Mouse (Mus musculus): ENCODE measurements around the gene Itln1. TPM values are rescaled to one million over a fixed set of nuclear protein-coding genes. Genes with fewer than 3 reads are reported as not detected.

The Itln1 gene
- total RNA-seq, 2 experiments from 2014 or later = not detected

- intact Hi-C loops (cut with DNase I) = no loop called here
- DNase-seq (ENCODE audit: extremely low spot score in 1 of 2, low spot score in 2 of 2) = no peak
Measured at GRCm38 (mm10) chr1:171531367-171531766, 3.7 kb downstream of the Itln1 start.

- intact Hi-C loops (cut with DNase I) = no loop called here
Measured at GRCm38 (mm10) chr1:171515557-171515956, 19.5 kb downstream of the Itln1 start.

GRCm38 (mm10) chr1:171515039-171515438 lies 20.1 kb downstream of the Itln1 start:
- DNase-seq (ENCODE audit: extremely low spot score in 1 of 2, low spot score in 2 of 2) = no peak
- intact Hi-C loops (cut with DNase I) = no loop called here

More at GRCm38 (mm10) chr1:171515557-171515956, 19.5 kb downstream of the Itln1 start:
- no peak for DNase-seq (ENCODE audit: extremely low spot score in 1 of 2, low spot score in 2 of 2)

GRCm38 (mm10) chr1:171513760-171514159 lies 21.3 kb downstream of the Itln1 start:
- DNase-seq (ENCODE audit: extremely low spot score in 1 of 2, low spot score in 2 of 2) = no peak
- intact Hi-C loops (cut with DNase I) = no loop called here

- intact Hi-C loops (cut with DNase I) = no loop called here
- no peak for DNase-seq (ENCODE audit: extremely low spot score in 1 of 2, low spot score in 2 of 2)
Measured at GRCm38 (mm10) chr1:171513234-171513633, 21.9 kb downstream of the Itln1 start.

- DNase-seq (ENCODE audit: extremely low spot score in 1 of 2, low spot score in 2 of 2) = no peak
- intact Hi-C loops (cut with DNase I) = loop anchor here (5.0 kb wide), 2 partner anchors 63 to 153 kb away; no protein-coding TSS in a partner anchor
Measured at GRCm38 (mm10) chr1:171504586-171504985, 30.5 kb downstream of the Itln1 start.

- DNase-seq (ENCODE audit: extremely low spot score in 1 of 2, low spot score in 2 of 2) = peak; percentile 36 to 64
- intact Hi-C loops (cut with DNase I) = loop anchor here (5.0 kb wide), 2 partner anchors 64 to 154 kb away; no protein-coding TSS in a partner anchor
Measured at GRCm38 (mm10) chr1:171503592-171504291, 31.4 kb downstream of the Itln1 start.

- peak; percentile 93 to 95 for DNase-seq (ENCODE audit: extremely low spot score in 1 of 2, low spot score in 2 of 2)
- intact Hi-C loops (cut with DNase I) = loop anchor here (5.0 kb wide), 2 partner anchors 64 to 154 kb away; no protein-coding TSS in a partner anchor
Measured at GRCm38 (mm10) chr1:171503250-171503591, 31.9 kb downstream of the Itln1 start, which contains the start of gene Alyref2. Gene Alyref2 (plus strand): TSS chr1:171503478.

GRCm38 (mm10) chr1:171502388-171503249 lies 32.5 kb downstream of the Itln1 start:
- peak; percentile 55 to 67 for DNase-seq (ENCODE audit: extremely low spot score in 1 of 2, low spot score in 2 of 2)
- intact Hi-C loops (cut with DNase I) = loop anchor here (5.0 kb wide), 2 partner anchors 65 to 155 kb away; no protein-coding TSS in a partner anchor

- intact Hi-C loops (cut with DNase I) = loop anchor here (5.0 kb wide), 2 partner anchors 66 to 156 kb away; no protein-coding TSS in a partner anchor
- DNase-seq (ENCODE audit: extremely low spot score in 1 of 2, low spot score in 2 of 2) = no peak
Measured at GRCm38 (mm10) chr1:171501636-171502080, 33.4 kb downstream of the Itln1 start.

- intact Hi-C loops (cut with DNase I) = loop anchor here (5.0 kb wide), 2 partner anchors 66 to 156 kb away; no protein-coding TSS in a partner anchor
- no peak for DNase-seq (ENCODE audit: extremely low spot score in 1 of 2, low spot score in 2 of 2)
Measured at GRCm38 (mm10) chr1:171501016-171501610, 34.0 kb downstream of the Itln1 start.

GRCm38 (mm10) chr1:171499856-171500255 lies 35.2 kb downstream of the Itln1 start:
- intact Hi-C loops (cut with DNase I) = loop anchor here (5.0 kb wide), 2 partner anchors 67 to 157 kb away; no protein-coding TSS in a partner anchor
- no peak for DNase-seq (ENCODE audit: extremely low spot score in 1 of 2, low spot score in 2 of 2)

- no peak for DNase-seq (ENCODE audit: extremely low spot score in 1 of 2, low spot score in 2 of 2)
- intact Hi-C loops (cut with DNase I) = no loop called here
Measured at GRCm38 (mm10) chr1:171495371-171495770, 39.7 kb downstream of the Itln1 start.

GRCm38 (mm10) chr1:171494241-171494640 lies 40.9 kb downstream of the Itln1 start:
- intact Hi-C loops (cut with DNase I) = loop anchor here (5.0 kb wide), 1 partner anchor 132 kb away; the partner anchor contains the start of gene Klhdc9
- DNase-seq (ENCODE audit: extremely low spot score in 1 of 2, low spot score in 2 of 2) = no peak

GRCm38 (mm10) chr1:171478968-171479367 lies 56.1 kb downstream of the Itln1 start:
- DNase-seq (ENCODE audit: extremely low spot score in 1 of 2, low spot score in 2 of 2) = peak; percentile 66 to 67
- intact Hi-C loops (cut with DNase I) = loop anchor here (1.0 to 10.0 kb wide), 2 partner anchors 64 to 118 kb away; partner anchors contain the start of genes Tstd1 and Usf1

- intact Hi-C loops (cut with DNase I) = loop anchor here (10.0 kb wide), 1 partner anchor 63 kb away; the partner anchor contains the start of genes Tstd1 and Usf1
- no peak for DNase-seq (ENCODE audit: extremely low spot score in 1 of 2, low spot score in 2 of 2)
Measured at GRCm38 (mm10) chr1:171477758-171478545, 57.1 kb downstream of the Itln1 start.

GRCm38 (mm10) chr1:171477123-171477522 lies 58.0 kb downstream of the Itln1 start:
- intact Hi-C loops (cut with DNase I) = loop anchor here (10.0 kb wide), 1 partner anchor 62 kb away; the partner anchor contains the start of genes Tstd1 and Usf1
- DNase-seq (ENCODE audit: extremely low spot score in 1 of 2, low spot score in 2 of 2) = no peak
